Mouse (Mus musculus) midbrain, embryonic 11.5 days (tissue): Measurements from ENCODE around the gene Hist1h3f. TPM values are rescaled to one million over a fixed set of nuclear protein-coding genes. Genes with fewer than 3 reads are reported as not detected.
"Not testable (repeated sequence)": the region's sequence is repeated elsewhere in the genome, so short reads cannot be mapped to it uniquely, and the experiment has no call there.

Source experiments
- ATAC-seq: fragments of 200-750 bp; cut with Nextera tagmentation; 2 replicates; pipeline ENCODE4 v1.8.0; 2017; ENCODE audit warnings: moderate TSS enrichment, moderate library complexity; ENCODE audit not compliant: low FRiP score
- DNase-seq: peaks from one replicate; pipeline ENCODE4 v3.0.0; 2015; ENCODE audit warnings: low spot score; ENCODE audit errors: missing footprints
- H3K27ac ChIP-seq: fragments of 300-500 bp; sonication (generic); 2 replicates; pipeline ENCODE4 v1.5.1; 2014; ENCODE audit warnings: low read depth, low read length
- H3K27me3 ChIP-seq: fragments of 300-500 bp; sonication (generic); 2 replicates; pipeline ENCODE4 v1.6.1; 2014; ENCODE audit warnings: mild to moderate bottlenecking, low read length, moderate library complexity, mixed read lengths; ENCODE audit not compliant: control insufficient read depth, insufficient read depth
- H3K36me3 ChIP-seq: fragments of 300-500 bp; sonication (generic); 2 replicates; pipeline ENCODE4 v1.6.1; 2014; ENCODE audit warnings: mild to moderate bottlenecking, low read length, moderate library complexity, mixed read lengths; ENCODE audit not compliant: control insufficient read depth, insufficient read depth
- H3K4me1 ChIP-seq: fragments of 300-500 bp; sonication (generic); 2 replicates; pipeline ENCODE4 v1.6.1; 2014; ENCODE audit warnings: low read length; ENCODE audit not compliant: control insufficient read depth, insufficient read depth
- H3K4me2 ChIP-seq: fragments of 300-500 bp; sonication (generic); 2 replicates; pipeline ENCODE4 v1.6.1; 2014; ENCODE audit warnings: mild to moderate bottlenecking, moderate library complexity
- H3K4me3 ChIP-seq: fragments of 300-500 bp; sonication (generic); 2 replicates; pipeline ENCODE4 v1.5.1; 2014; ENCODE audit warnings: low read depth, low read length
- H3K9ac ChIP-seq: fragments of 300-500 bp; sonication (generic); 2 replicates; pipeline ENCODE4 v1.6.1; 2014; ENCODE audit warnings: low read length
- H3K9me3 ChIP-seq: fragments of 300-500 bp; sonication (generic); 2 replicates; pipeline ENCODE4 v1.6.1; 2016; ENCODE audit warnings: low read length; ENCODE audit not compliant: control insufficient read depth
- WGBS: fragments of 180-500 bp; shearing (Covaris S2); extraction: QIAGEN DNeasy Blood & Tissue Kit; methylation state at CpG from one replicate; pipeline ENCODE4 v1.1.7; 2014; 5-methylcytosine and 5-hydroxymethylcytosine counted together
- microRNA-seq: library from miRNA; unstranded; fragments of <30 nt; microRNA quantifications from one replicate; pipeline ENCODE4, GENCODE M21; 2017
- polyA plus RNA-seq: library from polyadenylated mRNA; unstranded; fragments of >200 nt; fragmentation: Nextera tagmentation; extraction: Ambion mirVana; gene quantifications from 2 replicates; pipeline ENCODE4 v1.2.1, GENCODE M21; 2014

The Hist1h3f gene
- polyA plus RNA-seq, 1 experiment from 2014 or later: 1.2 TPM

GRCm38 (mm10) chr13:23591886-23592285 lies 48.0 kb downstream of the Hist1h3f start:
- 91% methylated on average over 7 of the region's 7 CpGs for WGBS

GRCm38 (mm10) chr13:23592614-23593013 lies 48.8 kb downstream of the Hist1h3f start:
- Histone ChIP-seq H3K36me3 (no peaks in the 10 kb centered on the region), H3K9ac (no peak overlapping the region), H3K4me3 (no peak overlapping the region), H3K4me2 (no peak overlapping the region), H3K9me3 (no peaks in the 10 kb centered on the region; the same call in 1 of the 2 replicates), H3K27me3 (no peaks in the 10 kb centered on the region), H3K4me1 (no peaks in the 10 kb centered on the region), H3K27ac (no peak overlapping the region)
- WGBS: 89% methylated on average over 7 of the region's 7 CpGs
- no peak for DNase-seq
- no peak for ATAC-seq

More at GRCm38 (mm10) chr13:23591886-23592285, 48.0 kb downstream of the Hist1h3f start:
- not testable (repeated sequence) for H3K36me3 ChIP-seq, DNase-seq, H3K27me3 ChIP-seq, H3K27ac ChIP-seq, H3K4me1 ChIP-seq, H3K9ac ChIP-seq, H3K4me3 ChIP-seq, H3K4me2 ChIP-seq, ATAC-seq, H3K9me3 ChIP-seq

GRCm38 (mm10) chr13:23593051-23593770 lies 49.4 kb downstream of the Hist1h3f start:
- no peaks in the 10 kb centered on the region for H3K4me1 ChIP-seq

More at GRCm38 (mm10) chr13:23593051-23593770, 49.4 kb downstream of the Hist1h3f start:
- DNase-seq (no peak), ATAC-seq (no peak)
- Histone ChIP-seq H3K4me2 (no peak overlapping the region), H3K9ac (no peak overlapping the region), H3K4me3 (no peak overlapping the region), H3K27me3 (no peaks in the 10 kb centered on the region), H3K36me3 (no peaks in the 10 kb centered on the region), H3K9me3 (no peaks in the 10 kb centered on the region; the same call in 1 of the 2 replicates), H3K27ac (no peak overlapping the region)
- 87% methylated on average over 5 of the region's 5 CpGs for WGBS

Small RNAs within 50 kb of the gene (microRNA-seq; reads per million reads assigned to microRNA genes)
- gene Gm44297: 0.57 reads per million
- gene Gm44359: not detected
- not detected for gene Gm44394
- gene n-TStga1: 3.2 reads per million, percentile 14 among the genes with 10 or more reads in this experiment

Other genes with a start within 250 kb of the Hist1h3f start
- gene Zfp322a, start 174.8 kb upstream of the Hist1h3f start, polyA plus RNA-seq: 69.4 and 77.9 TPM in 2 replicates
- 14.0 and 14.9 TPM in 2 replicates for gene Abt1, start 120.2 kb upstream of the Hist1h3f start, polyA plus RNA-seq
- not detected in 2 replicates for gene Btn1a1, start 78.2 kb upstream of the Hist1h3f start, polyA plus RNA-seq
- 0.28 and 0.34 TPM in 2 replicates for gene Btn2a2, start 55.2 kb upstream of the Hist1h3f start, polyA plus RNA-seq
- 3.3 and 3.6 TPM in 2 replicates for gene Hist1h4h, start 13.0 kb upstream of the Hist1h3f start, polyA plus RNA-seq
- 6.4 and 9.1 TPM in 2 replicates for gene Hist1h2af, start 10.1 kb upstream of the Hist1h3f start, polyA plus RNA-seq
- 4.0 and 4.8 TPM in 2 replicates for gene Hist1h3g, start 8.6 kb upstream of the Hist1h3f start, polyA plus RNA-seq
- gene Hist1h2bh, start 660 bp upstream of the Hist1h3f start, polyA plus RNA-seq: 0.44 and 0.87 TPM in 2 replicates
- 0.53 and 0.77 TPM in 2 replicates for gene Hist1h4f, start 7.6 kb downstream of the Hist1h3f start, polyA plus RNA-seq
- gene Hist1h1d, start 9.2 kb downstream of the Hist1h3f start, polyA plus RNA-seq: 0.59 and 0.61 TPM in 2 replicates
- gene Hist1h3e, start 18.3 kb downstream of the Hist1h3f start, polyA plus RNA-seq: 7.2 and 7.4 TPM in 2 replicates
- gene Hist1h2ae, start 27.2 kb downstream of the Hist1h3f start, polyA plus RNA-seq: 69.8 and 76.3 TPM in 2 replicates
- gene Hist1h2bg, start 27.3 kb downstream of the Hist1h3f start, polyA plus RNA-seq: 3.9 and 6.2 TPM in 2 replicates
- gene Hist1h2bf, start 30.1 kb downstream of the Hist1h3f start, polyA plus RNA-seq: 2.6 and 4.9 TPM in 2 replicates
- 1.9 and 2.2 TPM in 2 replicates for gene Hist1h2ad, start 30.3 kb downstream of the Hist1h3f start, polyA plus RNA-seq
- 7.4 and 9.8 TPM in 2 replicates for gene Hist1h3d, start 31.7 kb downstream of the Hist1h3f start, polyA plus RNA-seq
- 99.4 and 124 TPM in 2 replicates for gene Hist1h4d, start 37.5 kb downstream of the Hist1h3f start, polyA plus RNA-seq
- gene Hist1h2be, start 77.1 kb downstream of the Hist1h3f start, polyA plus RNA-seq: 1.6 and 1.7 TPM in 2 replicates
- 24.8 and 28.9 TPM in 2 replicates for gene Hist1h1e, start 78.5 kb downstream of the Hist1h3f start, polyA plus RNA-seq
- gene Hist1h2ac, start 139.9 kb downstream of the Hist1h3f start, polyA plus RNA-seq: 0.83 and 1.1 TPM in 2 replicates
- gene Hist1h2bc, start 140.1 kb downstream of the Hist1h3f start, polyA plus RNA-seq: 25.3 and 25.7 TPM in 2 replicates
- gene Hist1h1t, start 151.8 kb downstream of the Hist1h3f start, polyA plus RNA-seq: not detected in 2 replicates
- gene Hist1h4c, start 154.4 kb downstream of the Hist1h3f start, polyA plus RNA-seq: 5.3 and 6.4 TPM in 2 replicates
- gene Hfe, start 166.8 kb downstream of the Hist1h3f start, polyA plus RNA-seq: 2.7 and 3.3 TPM in 2 replicates
- gene Hist1h1c, start 194.8 kb downstream of the Hist1h3f start, polyA plus RNA-seq: 13.5 and 14.0 TPM in 2 replicates
- 8.6 and 9.2 TPM in 2 replicates for gene Hist1h3c, start 201.6 kb downstream of the Hist1h3f start, polyA plus RNA-seq
- 2.1 and 2.4 TPM in 2 replicates for gene Hist1h2bb, start 202.7 kb downstream of the Hist1h3f start, polyA plus RNA-seq
- 42.8 and 57.5 TPM in 2 replicates for gene Hist1h2ab, start 207.1 kb downstream of the Hist1h3f start, polyA plus RNA-seq
- 7.5 and 13.2 TPM in 2 replicates for gene Hist1h3b, start 208.2 kb downstream of the Hist1h3f start, polyA plus RNA-seq
- gene Hist1h4b, start 213.0 kb downstream of the Hist1h3f start, polyA plus RNA-seq: 3.9 and 5.5 TPM in 2 replicates
- gene Hist1h4a, start 217.2 kb downstream of the Hist1h3f start, polyA plus RNA-seq: 0.49 and 0.55 TPM in 2 replicates
- gene Hist1h3a, start 218.3 kb downstream of the Hist1h3f start, polyA plus RNA-seq: 3.0 and 5.1 TPM in 2 replicates
- gene Hist1h1a, start 219.6 kb downstream of the Hist1h3f start, polyA plus RNA-seq: 3.5 and 3.7 TPM in 2 replicates
- gene Trim38, start 225.9 kb downstream of the Hist1h3f start, polyA plus RNA-seq: not detected in 2 replicates